Comparison of ENCODE assay signal across 11 mouse cellular contexts in genomic region chr1:58240347-58240746, GRCm38 (mm10). TPM values are rescaled to one million over a fixed set of nuclear protein-coding genes. Genes with fewer than 3 reads are reported as not detected.
DNase-seq lines count a peak whose midpoint lies in the region; ATAC-seq and TF ChIP-seq lines count a peak whose summit lies in the region.
"Had no signal": no experiment of that assay in that cellular context is flagged by ENCODE, and none has a peak within 500 bp of the region (broad histone marks: within the 10 kb centered on the region; RNA-seq: fewer than 3 reads in every experiment).

No protein-coding gene starts in this region.

- dilution Hi-C loops in CH12.LX (cut with MboI; ENCODE audit: extremely low pct_ligation_motif_present, extremely low pct_unique_long_range_greater_than_20kb, low sequenced_read_pairs) = no loop called here

- H3K4me2 ChIP-seq in hindbrain, postnatal 0 days (ENCODE audit: low read depth, low read length) = no peak overlapping the region
- no peak overlapping the region for H3K4me2 ChIP-seq in hindbrain, embryonic 13.5 days
- no peak overlapping the region for H3K4me2 ChIP-seq in CH12.LX (ENCODE audit: insufficient read depth, low read depth, poor library complexity, severe bottlenecking)
- H3K4me2 ChIP-seq: embryonic facial prominence, embryonic 12.5 days; hindbrain, embryonic 15.5 days; liver, embryonic 11.5 days had no signal

- no peak for TF ChIP-seq EP300 in CH12.LX (IDR thresholded peaks at IDR 0.05; ENCODE audit: low read length)

- H3K4me3 ChIP-seq in hindbrain, postnatal 0 days (ENCODE audit: low read length) = no peak overlapping the region
- no peak overlapping the region for H3K4me3 ChIP-seq in hindbrain, embryonic 13.5 days
- no peak overlapping the region for H3K4me3 ChIP-seq in CH12.LX (replicated peaks in 1 of 3; ENCODE audit: low read depth in 2 of 3, low read length in 2 of 3, poor library complexity in 1 of 3)
- H3K4me3 ChIP-seq: embryonic facial prominence, embryonic 12.5 days; hindbrain, embryonic 15.5 days had no signal

- H3K4me1 ChIP-seq in hindbrain, postnatal 0 days (ENCODE audit: insufficient read depth, low read length) = no peaks in the 10 kb centered on the region
- H3K4me1 ChIP-seq in hindbrain, embryonic 13.5 days (replicated peaks) = no peaks in the 10 kb centered on the region
- H3K4me1 ChIP-seq in CH12.LX (ENCODE audit: control insufficient read depth in 1 of 2, insufficient read depth in 2 of 2) = peaks cover 9 to 37% of the 10 kb centered on the region in 2 experiments
- H3K4me1 ChIP-seq: hindbrain, embryonic 15.5 days had no signal

- TF ChIP-seq POLR2A in CH12.LX (IDR thresholded peaks at IDR 0.05; ENCODE audit: low read depth, low read length) = no peak

- DNase-seq in hindbrain, postnatal 0 days (ENCODE audit: low spot score) = no peak
- DNase-seq in 416B (ENCODE audit: low read depth) (peak; percentile 29), CH12.LX (ENCODE audit: extremely low read depth) (peak; percentile 15)
- peak; percentile 11 to 41 for DNase-seq in heart, postnatal 10 days
- DNase-seq in spleen, postnatal 4 days (ENCODE audit: low spot score in 2 of 2) = no peak

- no peak overlapping the region for H3K27ac ChIP-seq in hindbrain, postnatal 0 days
- H3K27ac ChIP-seq in hindbrain, embryonic 13.5 days = no peak overlapping the region
- H3K27ac ChIP-seq in CH12.LX (ENCODE audit: insufficient read depth, low read depth) = no peak overlapping the region
- H3K27ac ChIP-seq: embryonic facial prominence, embryonic 12.5 days; hindbrain, embryonic 15.5 days had no signal

- H3K27me3 ChIP-seq in hindbrain, postnatal 0 days (ENCODE audit: insufficient read depth, low read length) = no peaks in the 10 kb centered on the region
- H3K27me3 ChIP-seq in hindbrain, embryonic 13.5 days = no peaks in the 10 kb centered on the region
- H3K27me3 ChIP-seq in CH12.LX (replicated peaks) = no peaks in the 10 kb centered on the region
- H3K27me3 ChIP-seq: embryonic facial prominence, embryonic 12.5 days; hindbrain, embryonic 15.5 days had no signal

- TF ChIP-seq RAD21 in CH12.LX (IDR thresholded peaks at IDR 0.05; ENCODE audit: low read depth, low read length) = peak; percentile 19

- 72% methylated on average over 6 of the region's 6 CpGs for WGBS in hindbrain, postnatal 0 days
- 73% methylated on average over 6 of the region's 6 CpGs for WGBS in hindbrain, embryonic 13.5 days

- no peak for ATAC-seq in hindbrain, postnatal 0 days
- no peak for ATAC-seq in hindbrain, embryonic 13.5 days (ENCODE audit: low FRiP score)
- ATAC-seq in activated CD4-positive, CD25-positive, alpha-beta regulatory T cell, adult 4 months = no peak
- ATAC-seq: midbrain, embryonic 16.5 days had no signal

- H3K36me3 ChIP-seq in hindbrain, postnatal 0 days (ENCODE audit: insufficient read depth, low read length) = no peaks in the 10 kb centered on the region
- no peaks in the 10 kb centered on the region for H3K36me3 ChIP-seq in hindbrain, embryonic 13.5 days
- H3K36me3 ChIP-seq in CH12.LX (replicated peaks in 1 of 2; ENCODE audit: control insufficient read depth in 1 of 2, insufficient read depth in 1 of 2, low read length in 1 of 2) = no peaks in the 10 kb centered on the region
- H3K36me3 ChIP-seq: embryonic facial prominence, embryonic 12.5 days; hindbrain, embryonic 15.5 days had no signal

- TF ChIP-seq CTCF in hindbrain, postnatal 0 days (IDR thresholded peaks at IDR 0.05; ENCODE audit: low read depth) = peak; percentile 24
- TF ChIP-seq CTCF in CH12.LX (conservative IDR thresholded peaks at IDR 0.05 in 1 of 2, IDR thresholded peaks at IDR 0.05 in 1 of 2; ENCODE audit: low read depth in 2 of 2, low read length in 2 of 2) = peak in 1 of 2 experiments; percentile 52; a peak in 2 of 4 replicates

- H3K79me2 ChIP-seq in CH12.LX (replicated peaks; ENCODE audit: control insufficient read depth, extremely low read depth, insufficient read depth, poor library complexity, severe bottlenecking) = no peaks in the 10 kb centered on the region

- in situ Hi-C loops in CH12.LX (cut with MboI; ENCODE audit: low pct_ligation_motif_present, low pct_unique_long_range_greater_than_20kb, low sequenced_read_pairs) = no loop called here

- H3K9me3 ChIP-seq in hindbrain, postnatal 0 days (ENCODE audit: low read length) = no peaks in the 10 kb centered on the region
- H3K9me3 ChIP-seq in hindbrain, embryonic 13.5 days = no peaks in the 10 kb centered on the region
- no peaks in the 10 kb centered on the region for H3K9me3 ChIP-seq in CH12.LX (replicated peaks; ENCODE audit: low read length)
- H3K9me3 ChIP-seq: embryonic facial prominence, embryonic 12.5 days; hindbrain, embryonic 15.5 days had no signal

- intact Hi-C loops in heart, postnatal 10 days (cut with DNase I) = no loop called here

- H3K9ac ChIP-seq in hindbrain, postnatal 0 days (replicated peaks; ENCODE audit: low read length) = no peak overlapping the region
- H3K9ac ChIP-seq in hindbrain, embryonic 13.5 days = no peak overlapping the region
- H3K9ac ChIP-seq in CH12.LX (ENCODE audit: insufficient read depth, low read depth) = no peak overlapping the region
- H3K9ac ChIP-seq: embryonic facial prominence, embryonic 12.5 days; hindbrain, embryonic 15.5 days had no signal

TF ChIP-seq in CH12.LX, 34 proteins besides CTCF, POLR2A, EP300 and RAD21:
- TF ChIP-seq KAT2A (IDR thresholded peaks at IDR 0.05; ENCODE audit: insufficient replicate concordance, low read length) (no peak), MAFK (IDR thresholded peaks at IDR 0.05; ENCODE audit: insufficient replicate concordance, low read length) (no peak), SMC3 (IDR thresholded peaks at IDR 0.05; ENCODE audit: low read depth, low read length) (peak; percentile 43), TCF12 (IDR thresholded peaks at IDR 0.05; ENCODE audit: low read depth, low read length) (no peak), ZNF384 (IDR thresholded peaks at IDR 0.05; ENCODE audit: low read depth, low read length) (no peak), MEF2A (IDR thresholded peaks at IDR 0.05; ENCODE audit: borderline replicate concordance, low read depth, low read length) (peak; percentile 92), NELFE (IDR thresholded peaks at IDR 0.05; ENCODE audit: low read depth, low read length) (no peak)

RNA-seq across cellular contexts. Expression of gene Aox4, which starts 30.1 kb away (rescaled TPM):
- total RNA-seq in hindbrain, postnatal 0 days (2014; rRNA removed) = 0.21 and 0.25 TPM in 2 replicates
- 0.28 and 0.40 TPM in 2 replicates for polyA plus RNA-seq in hindbrain, postnatal 0 days (2015; fragmentation: Nextera tagmentation; extraction: Ambion mirVana)
- polyA plus RNA-seq in hindbrain, embryonic 13.5 days (2015; fragmentation: Nextera tagmentation; extraction: Ambion mirVana) = 0.18 and 0.34 TPM in 2 replicates
- total RNA-seq in CH12.LX (2012; rRNA removed) (0.08 TPM in 1 of 2 replicates, not detected in the other), CH12.LX (2014; rRNA removed) (0.05 and 0.07 TPM in 2 replicates)
- polyA plus RNA-seq in CH12.LX (2012; ENCODE audit: insufficient read length, low read depth) = 0.20 and 0.27 TPM in 2 replicates
- not detected for total RNA-seq in heart, postnatal 10 days (2021)
- polyA plus RNA-seq in activated CD4-positive, CD25-positive, alpha-beta regulatory T cell, adult 4 months (2017; shearing (Covaris generic)) = not detected

RNA-seq across cellular contexts. Expression of gene Aox2, which starts 37.8 kb away (rescaled TPM):
- not detected in 2 replicates for total RNA-seq in hindbrain, postnatal 0 days (2014; rRNA removed)
- 0.03 TPM in 1 of 2 replicates, not detected in the other for polyA plus RNA-seq in hindbrain, postnatal 0 days (2015; fragmentation: Nextera tagmentation; extraction: Ambion mirVana)
- 0.05 TPM in 2 replicates for polyA plus RNA-seq in hindbrain, embryonic 13.5 days (2015; fragmentation: Nextera tagmentation; extraction: Ambion mirVana)
- total RNA-seq in CH12.LX (2012; rRNA removed) = not detected in 2 replicates
- not detected in 2 replicates for total RNA-seq in CH12.LX (2014; rRNA removed)
- not detected in 2 replicates for polyA plus RNA-seq in CH12.LX (2012; ENCODE audit: insufficient read length, low read depth)
- total RNA-seq in heart, postnatal 10 days (2021) = under 1 TPM; 0.05 TPM
- under 1 TPM; 0.05 to 0.13 TPM for polyA plus RNA-seq in activated CD4-positive, CD25-positive, alpha-beta regulatory T cell, adult 4 months (2017; shearing (Covaris generic))
- polyA plus RNA-seq: liver, embryonic 11.5 days had no signal

Comparison
In these comparisons a context has a peak if more than half of its experiments do, and no peak if none do; other contexts are left out.
1. DNase-seq: peak in 416B (single experiment), CH12.LX (single experiment) and heart, postnatal 10 days (2 of 2); none in hindbrain, postnatal 0 days (single experiment) and spleen, postnatal 4 days (0 of 2).